Mouse (Mus musculus) layer of hippocampus, adult 9-10 months (tissue): Measurements from ENCODE around the gene Nupl2.

Experiments
- DNase-seq: peaks from one replicate; pipeline ENCODE4 v3.0.0; 2022; ENCODE audit warnings: low spot score

Nupl2 gene

GRCm38 (mm10) chr5:24208505-24208904 lies 43.7 kb downstream of the Nupl2 start:
- no peak for DNase-seq

GRCm38 (mm10) chr5:24213861-24214546 lies 49.2 kb downstream of the Nupl2 start:
- no peak for DNase-seq

GRCm38 (mm10) chr5:24214547-24214878 lies 49.8 kb downstream of the Nupl2 start:
- no peak for DNase-seq

GRCm38 (mm10) chr5:24214900-24215299 lies 50.1 kb downstream of the Nupl2 start:
- no peak for DNase-seq
